Mouse (Mus musculus) intestine, postnatal 0 days (tissue): Measurements from ENCODE around the gene Nfya. TPM values are rescaled to one million over a fixed set of nuclear protein-coding genes. Genes with fewer than 3 reads are reported as not detected.

Experiments used
- ATAC-seq: fragments of 200-750 bp; cut with Nextera tagmentation; 2 replicates; pipeline ENCODE4 v1.8.0; 2017; ENCODE audit warnings: mild to moderate bottlenecking, moderate TSS enrichment, moderate library complexity
- H3K27ac ChIP-seq: fragments of 300-500 bp; sonication (generic); 2 replicates; pipeline ENCODE4 v1.5.1; 2014; ENCODE audit warnings: mild to moderate bottlenecking, low read depth, low read length, moderate library complexity
- H3K27me3 ChIP-seq: fragments of 300-500 bp; sonication (generic); replicated peaks from 2 replicates; pipeline ENCODE4 v1.6.1; 2014; ENCODE audit warnings: low read length, mixed read lengths; ENCODE audit not compliant: control insufficient read depth, insufficient read depth
- H3K36me3 ChIP-seq: fragments of 300-500 bp; sonication (generic); 2 replicates; pipeline ENCODE4 v1.6.1; 2014; ENCODE audit warnings: mild to moderate bottlenecking, moderate library complexity; ENCODE audit not compliant: control insufficient read depth, insufficient read depth
- H3K4me1 ChIP-seq: fragments of 300-500 bp; sonication (generic); replicated peaks from 2 replicates; pipeline ENCODE4 v1.6.1; 2014; ENCODE audit warnings: antibody characterized with exemption, low read length, mixed read lengths; ENCODE audit not compliant: control insufficient read depth, insufficient read depth
- H3K4me2 ChIP-seq: fragments of 300-500 bp; sonication (generic); replicated peaks from 2 replicates; pipeline ENCODE4 v1.6.1; 2014; ENCODE audit warnings: low read depth, mild to moderate bottlenecking, moderate library complexity
- H3K4me3 ChIP-seq: fragments of 300-500 bp; sonication (generic); 2 replicates; pipeline ENCODE4 v1.5.1; 2014; ENCODE audit warnings: low read depth, low read length
- H3K9ac ChIP-seq: fragments of 300-500 bp; sonication (generic); 2 replicates; pipeline ENCODE4 v1.6.1; 2014; ENCODE audit warnings: mild to moderate bottlenecking, low read depth, low read length
- H3K9me3 ChIP-seq: fragments of 300-500 bp; sonication (generic); 2 replicates; pipeline ENCODE4 v1.6.1; 2016; ENCODE audit warnings: mixed run types; ENCODE audit not compliant: control insufficient read depth
- CTCF ChIP-seq: sonication (generic); IDR thresholded peaks from 2 replicates; pipeline ENCODE4 v1.5.1; 2016; ENCODE audit warnings: low read depth, mild to moderate bottlenecking, control low read depth, antibody characterized with exemption, moderate library complexity
- WGBS: fragments of 180-500 bp; shearing (Covaris S2); extraction: QIAGEN DNeasy Blood & Tissue Kit; methylation state at CpG from one replicate; pipeline ENCODE4 v1.1.7; 2014; 5-methylcytosine and 5-hydroxymethylcytosine counted together
- polyA plus RNA-seq: library from polyadenylated mRNA; unstranded; fragments of >200 nt; fragmentation: Nextera tagmentation; extraction: Ambion mirVana; gene quantifications from 2 replicates; pipeline ENCODE4 v1.2.1, GENCODE M21; 2015

The Nfya gene
- polyA plus RNA-seq, 1 experiment from 2014 or later: 3.8 TPM

GRCm38 (mm10) chr17:48453489-48453888 is 43.8 kb upstream of the Nfya start:
- Histone ChIP-seq H3K27me3 (no peaks in the 10 kb centered on the region), H3K27ac (no peak overlapping the region), H3K9me3 (no peaks in the 10 kb centered on the region), H3K4me3 (no peak overlapping the region), H3K36me3 (no peaks in the 10 kb centered on the region), H3K4me1 (no peaks in the 10 kb centered on the region), H3K9ac (no peak overlapping the region), H3K4me2 (no peak overlapping the region)
- no peak for ATAC-seq
- 68% methylated on average over 7 of the region's 7 CpGs for WGBS
- TF ChIP-seq CTCF: peak; percentile 63

GRCm38 (mm10) chr17:48451753-48452444 is 42.2 kb upstream of the Nfya start:
- H3K9ac ChIP-seq: no peak overlapping the region
- no peak for TF ChIP-seq CTCF

GRCm38 (mm10) chr17:48451353-48451675 is 41.6 kb upstream of the Nfya start, which contains the start of gene Tspo2:
TSS of gene Tspo2 (minus strand) at chr17:48451522.
- H3K9ac ChIP-seq: no peak within 1 kb of the TSS
- no peaks in the 10 kb centered on the region for H3K36me3 ChIP-seq
- H3K4me2 ChIP-seq: no peak within 1 kb of the TSS
- ATAC-seq: no peak
- TF ChIP-seq CTCF: no peak
- no peaks in the 10 kb centered on the region for H3K27me3 ChIP-seq
- no peaks in the 10 kb centered on the region for H3K9me3 ChIP-seq
- 54% methylated on average over 7 of the region's 7 CpGs for WGBS
- no peaks in the 10 kb centered on the region for H3K4me1 ChIP-seq
- peak within 1 kb of the TSS; percentile 15; the same call in 1 of the 2 replicates for H3K27ac ChIP-seq
- no peak within 1 kb of the TSS for H3K4me3 ChIP-seq

More at GRCm38 (mm10) chr17:48451753-48452444, 42.2 kb upstream of the Nfya start:
- ATAC-seq: no peak
- Histone ChIP-seq H3K4me2 (no peak overlapping the region), H3K4me1 (no peaks in the 10 kb centered on the region), H3K27ac (peak overlapping the region; percentile 15; the same call in 1 of the 2 replicates), H3K4me3 (no peak overlapping the region), H3K27me3 (no peaks in the 10 kb centered on the region), H3K9me3 (no peaks in the 10 kb centered on the region), H3K36me3 (no peaks in the 10 kb centered on the region)
- 58% methylated on average over 9 of the region's 9 CpGs for WGBS

GRCm38 (mm10) chr17:48450666-48451352 is 41.1 kb upstream of the Nfya start:
- H3K27me3 ChIP-seq: no peaks in the 10 kb centered on the region
- H3K9me3 ChIP-seq: no peaks in the 10 kb centered on the region
- H3K36me3 ChIP-seq: no peaks in the 10 kb centered on the region
- ATAC-seq: no peak
- no peak for TF ChIP-seq CTCF
- H3K4me2 ChIP-seq: no peak overlapping the region
- H3K27ac ChIP-seq: no peak overlapping the region
- no peaks in the 10 kb centered on the region for H3K4me1 ChIP-seq
- no peak overlapping the region for H3K4me3 ChIP-seq
- 71% methylated on average over 13 of the region's 13 CpGs for WGBS
- no peak overlapping the region for H3K9ac ChIP-seq

GRCm38 (mm10) chr17:48447675-48448074 is 38.0 kb upstream of the Nfya start:
- Histone ChIP-seq H3K27ac (no peak overlapping the region), H3K9me3 (no peaks in the 10 kb centered on the region), H3K4me3 (no peak overlapping the region), H3K4me1 (no peaks in the 10 kb centered on the region), H3K27me3 (no peaks in the 10 kb centered on the region), H3K9ac (no peak overlapping the region), H3K36me3 (no peaks in the 10 kb centered on the region), H3K4me2 (no peak overlapping the region)
- 75% methylated on average over 8 of the region's 8 CpGs for WGBS
- TF ChIP-seq CTCF: no peak
- no peak for ATAC-seq

- Histone ChIP-seq H3K36me3 (no peaks in the 10 kb centered on the region), H3K4me2 (no peak overlapping the region), H3K27me3 (no peaks in the 10 kb centered on the region), H3K9me3 (no peaks in the 10 kb centered on the region), H3K27ac (no peak overlapping the region), H3K9ac (no peak overlapping the region), H3K4me1 (no peaks in the 10 kb centered on the region), H3K4me3 (no peak overlapping the region)
- no peak for ATAC-seq
- TF ChIP-seq CTCF: no peak
- WGBS: 78% methylated on average over 16 of the region's 16 CpGs
These were observed 33.9 kb upstream of the Nfya start for GRCm38 (mm10) chr17:48443542-48444145.
